Mouse (Mus musculus): ENCODE results near the gene Cyth3.

Gene Cyth3

GRCm38 (mm10) chr5:143634550-143635112, 12.4 kb downstream of the Cyth3 start:
- DNase-seq (ENCODE audit: low spot score in 2 of 2), result peak; percentile 67 to 72

GRCm38 (mm10) chr5:143635358-143635757, 13.1 kb downstream of the Cyth3 start:
- no peak for DNase-seq (ENCODE audit: low spot score in 2 of 2)

- DNase-seq (ENCODE audit: low spot score in 2 of 2), result no peak
Measured at GRCm38 (mm10) chr5:143636173-143636572, 13.9 kb downstream of the Cyth3 start.

- DNase-seq (ENCODE audit: low spot score in 2 of 2), result peak in 1 of 2 experiments; percentile 43
Measured at GRCm38 (mm10) chr5:143637832-143638420, 15.7 kb downstream of the Cyth3 start.

GRCm38 (mm10) chr5:143638516-143639270, 16.4 kb downstream of the Cyth3 start:
- DNase-seq (ENCODE audit: low spot score in 2 of 2), result no peak

- no peak for DNase-seq (ENCODE audit: low spot score in 2 of 2)
Measured at GRCm38 (mm10) chr5:143639329-143639728, 17.1 kb downstream of the Cyth3 start.

GRCm38 (mm10) chr5:143639810-143640209, 17.6 kb downstream of the Cyth3 start:
- no peak for DNase-seq (ENCODE audit: low spot score in 2 of 2)

DNA sequence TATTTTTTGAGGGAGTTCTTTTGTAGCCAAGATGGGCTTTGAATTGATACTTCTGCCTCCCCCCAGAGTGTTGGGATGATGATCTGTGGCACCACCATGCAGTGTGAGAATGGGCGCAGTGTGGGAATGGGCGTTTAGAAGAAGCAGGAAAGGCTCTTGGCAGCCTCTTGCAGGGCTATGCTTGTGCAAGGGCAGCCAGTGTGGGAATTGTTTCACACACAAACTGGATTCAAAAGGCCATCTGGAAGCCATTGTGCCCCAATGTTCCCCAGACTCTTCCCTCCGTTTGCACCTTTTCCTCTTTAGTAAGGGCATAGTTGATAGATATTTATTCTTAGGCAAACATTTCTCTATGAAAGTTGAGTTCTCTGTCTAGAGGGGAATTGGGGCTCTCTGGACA, 19.3 kb downstream of the Cyth3 start:
- DNase-seq (ENCODE audit: low spot score in 2 of 2), result no peak

- DNase-seq (ENCODE audit: low spot score in 2 of 2), result no peak
Measured at GRCm38 (mm10) chr5:143642262-143642831, 20.1 kb downstream of the Cyth3 start.

DNA sequence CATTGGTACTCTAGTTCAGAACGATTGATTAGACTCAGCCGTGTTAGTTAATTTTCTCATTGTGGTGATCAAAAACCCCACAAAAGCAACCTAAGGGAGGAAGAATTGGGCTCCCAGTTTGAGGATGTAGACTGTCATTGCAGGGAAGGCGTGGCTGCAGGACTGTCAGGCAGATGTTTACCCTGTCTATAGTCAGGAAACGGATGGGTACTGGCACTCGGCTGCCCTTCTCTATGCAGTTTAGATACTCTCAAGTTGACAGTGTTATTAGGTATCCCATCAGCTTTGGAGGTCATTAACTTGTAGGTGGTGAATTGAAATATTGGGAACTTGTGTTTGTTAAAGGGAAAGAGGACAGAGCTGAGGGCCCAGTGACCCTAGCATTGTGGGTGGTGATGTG, 23.7 kb downstream of the Cyth3 start:
- DNase-seq (ENCODE audit: low spot score in 2 of 2), result no peak

GRCm38 (mm10) chr5:143647412-143647811, 25.2 kb downstream of the Cyth3 start:
- no peak for DNase-seq (ENCODE audit: low spot score in 2 of 2)

- no peak for DNase-seq (ENCODE audit: low spot score in 2 of 2)
Measured at GRCm38 (mm10) chr5:143648058-143648457, 25.8 kb downstream of the Cyth3 start.

DNA sequence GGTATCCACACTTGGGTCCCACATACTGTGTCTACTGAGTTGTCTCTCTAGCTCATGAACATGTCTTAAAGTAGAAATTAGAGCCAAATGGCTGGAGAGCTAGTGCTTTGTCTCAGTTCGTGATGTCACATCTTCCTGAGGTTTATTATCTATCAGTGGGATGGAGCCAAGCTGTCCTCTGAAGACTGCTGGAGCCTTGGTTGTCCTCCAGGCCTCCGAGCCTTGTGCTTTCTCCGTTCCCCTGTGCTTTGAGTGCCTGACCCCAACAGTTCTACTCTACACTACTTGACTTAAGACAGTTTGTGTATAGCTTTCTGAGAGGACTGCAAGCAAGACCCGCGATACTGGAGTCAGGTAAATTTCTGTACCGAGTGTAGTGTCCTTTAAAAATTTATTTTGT, 26.9 kb downstream of the Cyth3 start:
- no peak for DNase-seq (ENCODE audit: low spot score in 2 of 2)

- peak in 1 of 2 experiments; percentile 43 for DNase-seq (ENCODE audit: low spot score in 2 of 2)
Measured at GRCm38 (mm10) chr5:143651855-143652631, 29.8 kb downstream of the Cyth3 start.

DNA sequence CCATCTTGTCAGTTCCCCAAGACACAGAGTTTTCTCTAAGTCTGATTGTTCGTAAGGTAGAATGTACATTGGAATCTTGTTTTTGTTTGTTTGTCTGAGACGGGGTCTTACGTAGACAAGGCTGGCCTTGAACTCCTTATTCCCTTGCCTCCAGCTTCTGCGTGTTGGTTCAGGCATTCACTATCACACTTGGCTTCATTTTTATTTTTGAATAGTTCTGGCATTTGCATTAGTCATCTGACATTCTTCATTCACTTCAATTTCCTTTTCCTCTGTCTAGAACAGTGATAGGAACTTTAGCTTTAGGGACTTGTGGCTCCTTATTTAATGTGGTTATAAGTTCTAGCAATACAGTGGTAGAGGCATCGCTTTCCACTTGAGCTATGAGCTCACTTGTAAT, 31.2 kb downstream of the Cyth3 start:
- no peak for DNase-seq (ENCODE audit: low spot score in 2 of 2)

- DNase-seq (ENCODE audit: low spot score in 2 of 2), result peak; percentile 75 to 84
Measured at GRCm38 (mm10) chr5:143654670-143655510, 32.6 kb downstream of the Cyth3 start.

- DNase-seq (ENCODE audit: low spot score in 2 of 2), result no peak
Measured at GRCm38 (mm10) chr5:143655511-143655943, 33.3 kb downstream of the Cyth3 start.

- no peak for DNase-seq (ENCODE audit: low spot score in 2 of 2)
Measured at GRCm38 (mm10) chr5:143656708-143657245, 34.5 kb downstream of the Cyth3 start.

DNA sequence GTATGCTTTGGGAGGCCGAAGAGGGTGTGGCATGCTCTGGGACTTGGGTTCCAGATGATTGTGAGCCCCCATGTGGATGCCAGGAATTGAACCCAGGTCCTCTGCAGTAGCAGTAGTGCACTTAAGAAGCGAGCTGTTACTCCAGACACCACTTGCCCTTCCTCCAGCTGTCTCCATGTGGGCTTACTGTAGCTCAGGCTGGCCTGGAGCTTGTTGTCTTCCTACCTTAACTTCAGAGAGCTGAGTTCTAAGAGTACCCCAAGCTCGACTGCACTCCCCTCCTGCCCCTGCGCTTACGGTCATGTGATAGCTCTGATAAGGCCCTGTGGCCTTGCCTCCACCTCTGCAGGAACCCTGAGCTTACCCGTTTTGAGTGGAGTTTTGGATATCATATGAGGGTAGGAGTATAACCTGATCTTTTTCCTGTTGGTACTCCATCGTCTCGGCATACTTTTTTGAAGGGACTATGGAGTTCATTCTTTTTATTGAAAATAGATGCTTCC, 36.8 kb downstream of the Cyth3 start:
- no peak for DNase-seq (ENCODE audit: low spot score in 2 of 2)

DNA sequence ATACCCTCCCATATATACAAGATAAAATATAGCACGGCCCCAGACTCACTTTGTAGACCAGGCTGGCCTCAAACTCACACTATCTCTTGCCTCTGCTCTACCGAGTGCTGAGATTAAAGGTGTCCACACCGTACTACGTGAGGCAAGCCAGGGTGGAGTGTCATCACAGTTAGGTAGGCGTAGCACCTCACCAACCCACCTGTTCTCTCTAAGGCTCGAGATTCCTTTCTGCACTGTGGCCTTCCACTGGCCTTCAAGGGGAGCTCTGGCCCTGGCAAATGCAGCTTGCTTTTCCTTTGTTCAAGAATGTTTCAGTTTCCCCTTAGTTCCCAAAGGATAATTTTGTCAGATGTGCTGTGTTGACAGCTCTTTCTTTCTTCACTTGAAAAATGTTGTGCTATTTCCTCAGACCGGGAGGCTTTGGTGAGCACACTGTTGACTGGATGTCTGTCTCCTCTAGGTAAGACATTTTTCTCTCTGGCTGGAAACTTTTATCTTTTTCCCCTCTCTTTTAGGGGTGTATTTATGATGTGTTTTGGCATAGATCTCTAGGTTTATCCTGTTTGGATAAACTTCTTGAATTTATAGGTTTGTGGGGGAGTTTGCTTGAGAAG, 40.9 kb downstream of the Cyth3 start:
- DNase-seq (ENCODE audit: low spot score in 2 of 2), result no peak
